Mouse (Mus musculus): ENCODE measurements around the gene Gm20908. TPM values are rescaled to one million over a fixed set of nuclear protein-coding genes. Genes with fewer than 3 reads are reported as not detected.

The Gm20908 gene
- polyA plus RNA-seq (2017; shearing (Covaris generic)), result not detected

DNA sequence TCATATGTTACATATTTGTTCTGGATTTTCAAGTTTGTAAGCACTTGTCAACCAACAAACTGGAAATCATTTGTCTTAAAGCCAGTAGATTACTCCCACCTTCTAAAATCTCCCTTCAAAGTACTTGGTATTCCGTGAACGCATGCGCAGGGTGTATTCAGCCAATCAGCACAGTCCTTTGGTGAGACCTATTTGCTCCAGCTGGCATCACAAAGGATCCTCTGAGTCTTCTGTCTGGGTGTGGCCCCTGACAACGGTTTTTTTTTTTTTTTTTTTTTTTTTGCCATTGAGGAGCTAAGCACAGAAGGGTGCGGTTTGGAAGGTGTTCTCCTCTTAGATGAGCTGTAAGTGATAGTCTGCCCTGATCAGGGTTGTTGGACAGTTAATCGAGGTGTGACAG is at the start of gene Gm20908:
Gene Gm20908, plus strand, starts transcription at position 301 of the 400 bp plus-strand sequence.

All from inflammation-experienced regulatory T-cells, adult 16 weeks (primary cell).